In the genomic region with DNA sequence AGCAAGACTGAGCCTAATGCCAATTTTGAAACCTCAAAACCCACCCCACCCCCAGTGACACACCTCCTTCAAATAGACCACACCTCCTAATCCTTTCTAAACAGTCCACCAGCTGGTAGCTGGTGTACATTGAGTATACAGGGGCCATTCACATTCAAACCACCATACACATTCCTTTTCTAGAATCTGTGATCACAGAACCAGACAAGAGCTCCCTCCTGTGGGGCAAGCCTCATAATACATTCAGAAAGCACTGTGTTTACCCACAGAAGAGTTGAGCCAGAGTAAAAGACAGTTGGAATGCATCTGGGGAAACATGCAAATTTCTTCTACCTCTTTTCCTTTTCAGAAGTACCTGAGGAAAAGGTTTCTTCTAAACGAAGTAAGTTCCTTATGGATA, we compare ENCODE assay signal across 13 mouse cellular contexts.
A peak's percentile ranks its signal among the peaks of the same experiment; 100 is the strongest.
DNase-seq lines count a peak whose midpoint lies in the region; ATAC-seq and TF ChIP-seq lines count a peak whose summit lies in the region.
"Had no signal": no experiment of that assay in that cellular context is flagged by ENCODE, and none has a peak within 500 bp of the region (broad histone marks: within the 10 kb centered on the region; RNA-seq: fewer than 3 reads in every experiment).

No protein-coding gene starts in this region.

- no peaks in the 10 kb centered on the region for H3K9me3 ChIP-seq in kidney, embryonic 14.5 days (ENCODE audit: control insufficient read depth, low read length)
- H3K9me3 ChIP-seq: stomach, embryonic 15.5 days had no signal

- H3K4me3 ChIP-seq in cortical plate, adult 2 months (ENCODE audit: insufficient read depth, low read length), result no peak overlapping the region
- no peak overlapping the region for H3K4me3 ChIP-seq in kidney, embryonic 14.5 days (ENCODE audit: low read length)
- H3K4me3 ChIP-seq: stomach, embryonic 15.5 days had no signal

- H3K4me2 ChIP-seq in kidney, embryonic 14.5 days (replicated peaks; ENCODE audit: low read depth, low read length), result no peak overlapping the region
- H3K4me2 ChIP-seq: stomach, embryonic 15.5 days had no signal

- no peaks in the 10 kb centered on the region for H3K36me3 ChIP-seq in kidney, embryonic 14.5 days (ENCODE audit: control insufficient read depth, insufficient read depth, low read length)
- H3K36me3 ChIP-seq: stomach, embryonic 15.5 days had no signal

- TF ChIP-seq POLR2A in cortical plate, adult 2 months (IDR thresholded peaks at IDR 0.05; ENCODE audit: extremely low read depth, insufficient read depth, low read length), result no peak

- H3K27me3 ChIP-seq in kidney, embryonic 14.5 days (ENCODE audit: control insufficient read depth, insufficient read depth, low read length), result no peaks in the 10 kb centered on the region; the same call in 1 of the 2 replicates
- H3K27me3 ChIP-seq: stomach, embryonic 15.5 days had no signal

- peak; percentile 2 for DNase-seq in embryo, embryonic 11 days
- no peak for DNase-seq in embryo, embryonic 10 days (ENCODE audit: low spot score)
- peak; percentile 4 for DNase-seq in left cerebral cortex, adult 18-20 months (ENCODE audit: low spot score in 2 of 2)
- no peak for DNase-seq in left cerebral cortex, postnatal 4 days
- peak; percentile 64 for DNase-seq in ES-CJ7 (ENCODE audit: low read depth, low spot score)
- DNase-seq in urinary bladder, adult 18-20 months (ENCODE audit: low spot score in 2 of 2), result no peak
- DNase-seq: cerebellum, adult 11 months; kidney, adult 8-10 months; lung, postnatal 10 days had no signal

- no peaks in the 10 kb centered on the region for H3K4me1 ChIP-seq in cortical plate, adult 2 months (ENCODE audit: control insufficient read depth, insufficient read depth, low read length)
- no peaks in the 10 kb centered on the region for H3K4me1 ChIP-seq in kidney, embryonic 14.5 days (ENCODE audit: control insufficient read depth, insufficient read depth, low read length)
- H3K4me1 ChIP-seq: stomach, embryonic 15.5 days had no signal

- 0 out of 2 replicates have a peak, but pooled peaks have one; percentile 6 for TF ChIP-seq CTCF in cortical plate, adult 2 months (IDR thresholded peaks at IDR 0.05; ENCODE audit: extremely low read depth, insufficient read depth, low read length)

- no peak overlapping the region for H3K27ac ChIP-seq in cortical plate, adult 2 months (ENCODE audit: insufficient read depth, low read length)
- no peak overlapping the region for H3K27ac ChIP-seq in kidney, embryonic 14.5 days (ENCODE audit: low read depth, low read length)
- H3K27ac ChIP-seq: stomach, embryonic 15.5 days had no signal

- ATAC-seq in kidney, embryonic 14.5 days (ENCODE audit: low FRiP score, low TSS enrichment), result no peak
- ATAC-seq: forebrain, embryonic 14.5 days had no signal

- no peak overlapping the region for H3K9ac ChIP-seq in kidney, embryonic 14.5 days (ENCODE audit: low read depth, low read length)
- H3K9ac ChIP-seq: stomach, embryonic 15.5 days had no signal

- intact Hi-C loops in left cerebral cortex, postnatal 4 days (cut with DNase I), result no loop called here

- 50% methylated on average over 1 of the region's 1 CpGs for WGBS in kidney, embryonic 14.5 days

Comparison
In these comparisons a context has a peak if more than half of its experiments do, and no peak if none do; other contexts are left out.
1. DNase-seq: peak in embryo, embryonic 11 days (single experiment), left cerebral cortex, adult 18-20 months (2 of 2) and ES-CJ7 (single experiment); none in embryo, embryonic 10 days (single experiment), left cerebral cortex, postnatal 4 days (single experiment) and urinary bladder, adult 18-20 months (0 of 2).